ENCODE assay signal across 8 mouse cellular contexts in the genomic region with DNA sequence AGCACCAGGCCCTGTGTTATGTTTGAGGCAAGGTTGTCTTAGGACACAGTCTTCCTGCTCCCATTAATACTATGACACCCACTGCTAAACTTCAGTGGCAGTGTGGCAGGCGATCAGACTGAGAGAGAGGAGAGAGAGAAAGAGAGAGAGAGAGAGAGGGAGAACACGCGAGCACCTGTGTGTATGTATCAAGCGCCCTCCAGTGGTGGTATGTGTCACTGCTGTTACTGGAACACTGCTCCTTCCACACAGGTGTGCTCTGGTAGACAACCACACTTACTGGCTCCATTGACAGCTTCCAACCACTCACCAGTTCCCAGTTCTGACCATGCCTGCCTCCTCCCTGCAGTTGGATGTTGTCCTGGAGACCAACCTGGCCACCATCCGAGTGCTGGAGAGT. TPM values are rescaled to one million over a fixed set of nuclear protein-coding genes. Genes with fewer than 3 reads are reported as not detected.
A peak's percentile ranks its signal among the peaks of the same experiment; 100 is the strongest.
DNase-seq lines count a peak whose midpoint lies in the region; ATAC-seq lines count a peak whose summit lies in the region.

No protein-coding gene starts in this region.

- peak; percentile 23 to 38 for DNase-seq in adrenal gland, adult 18-20 months (ENCODE audit: low spot score in 2 of 2)
- no peak for DNase-seq in adrenal gland, adult 8-10 months
- DNase-seq in ES-CJ7 (ENCODE audit: low read depth, low spot score) = peak; percentile 77
- DNase-seq in cerebellum, adult 8-10 months = peak; percentile 46
- DNase-seq in kidney, postnatal 14 days = peak; percentile 51
- peak; percentile 47 for DNase-seq in lung, postnatal 10 days
- DNase-seq in right cerebral cortex, postnatal 14 days = peak; percentile 46

- peak; percentile 84 for ATAC-seq in frontal cortex, adult (ENCODE audit: low TSS enrichment)

RNA-seq across cellular contexts. Expression of gene F2rl3, which starts 15.6 kb away (rescaled TPM):
- under 1 TPM; 0.67 to 0.99 TPM for total RNA-seq in adrenal gland, adult 18-20 months (2021)
- total RNA-seq in adrenal gland, adult 8-10 months (2022) = 1 to 10 TPM in 3 of 4 experiments, under 1 TPM in 1; 0.84 to 2.8 (median 2.1) TPM

RNA-seq across cellular contexts. Expression of gene Sin3b, which starts 23.0 kb away (rescaled TPM):
- total RNA-seq in adrenal gland, adult 18-20 months (2021) = 100 to 1,000 TPM; 121 to 288 TPM
- 100 to 1,000 TPM; 123 to 288 (median 207) TPM for total RNA-seq in adrenal gland, adult 8-10 months (2022)
